Mouse (Mus musculus) G1E-ER4 (cell line): ENCODE measurements around the gene Mars2. TPM values are rescaled to one million over a fixed set of nuclear protein-coding genes. Genes with fewer than 3 reads are reported as not detected.

Source experiments
- GATA1 ChIP-seq: IDR thresholded peaks from one replicate; pipeline ENCODE4 v1.8.0; 2012; ENCODE audit warnings: low read length, inconsistent platforms
- polyA plus RNA-seq: library from polyadenylated mRNA; stranded (reverse); fragments of >175 nt; gene quantifications from 2 replicates; pipeline ENCODE4 v1.2.3, GENCODE M21; 2012

The Mars2 gene
- polyA plus RNA-seq, 1 experiment, result 4.1 TPM

DNA sequence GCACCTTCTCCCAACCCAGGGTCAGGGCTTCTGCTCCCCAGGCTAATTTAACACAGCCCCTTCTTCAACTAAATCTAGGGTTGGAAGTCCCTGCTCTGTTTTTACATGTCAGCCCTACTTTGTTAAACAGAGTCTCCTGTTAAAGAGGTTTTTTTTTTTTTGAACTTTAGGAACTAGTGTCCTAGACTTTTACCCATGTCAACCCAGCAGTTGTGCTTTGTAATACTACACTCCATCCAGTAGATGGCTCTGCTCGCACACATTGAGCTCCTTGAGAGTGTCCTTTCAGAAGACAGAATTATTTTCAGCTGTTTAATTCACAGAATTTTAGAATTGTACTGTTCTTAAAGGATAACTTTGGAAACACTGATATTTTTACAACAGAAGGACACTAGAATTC lies 2.3 kb downstream of the Mars2 start:
- no peak for TF ChIP-seq GATA1

DNA sequence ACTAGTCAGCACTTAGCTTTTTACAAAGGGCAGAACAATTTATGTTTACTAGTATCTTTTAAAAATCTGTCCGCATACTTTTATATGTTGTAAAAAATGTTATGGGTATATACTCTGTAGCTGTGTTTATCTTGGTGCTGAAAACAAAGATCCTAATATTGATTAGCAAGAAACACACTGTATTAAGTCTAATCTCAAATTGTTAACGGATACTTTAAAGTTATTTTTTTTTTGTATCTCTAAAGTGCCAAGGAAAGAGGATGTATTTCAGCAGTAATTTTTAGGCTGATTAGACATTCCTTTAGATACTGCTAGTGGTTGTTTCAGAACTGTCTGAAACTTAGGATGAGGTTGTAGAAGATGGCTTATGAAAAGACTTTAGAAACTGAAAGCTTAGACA lies 9.4 kb downstream of the Mars2 start:
- no peak for TF ChIP-seq GATA1

DNA sequence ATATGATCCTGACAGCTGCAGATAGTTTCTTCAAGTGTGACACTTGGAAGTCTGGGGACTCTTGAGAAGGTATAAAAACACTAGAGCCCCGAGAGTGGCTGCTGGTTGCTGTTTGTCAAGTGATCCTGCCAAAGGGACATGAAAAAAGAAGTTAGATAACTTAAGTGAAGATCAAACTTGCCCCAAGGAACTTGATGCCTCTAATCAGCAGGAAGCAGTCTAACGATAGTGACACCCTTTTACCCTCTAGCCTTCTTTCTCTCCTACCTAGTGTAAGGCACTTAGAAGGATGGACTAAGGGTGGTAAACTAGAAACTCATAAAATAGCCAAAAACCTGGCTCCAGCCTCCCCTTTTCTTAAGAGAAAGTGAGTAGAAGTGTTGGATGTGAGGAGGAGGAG lies 27.4 kb downstream of the Mars2 start:
- no peak for TF ChIP-seq GATA1

DNA sequence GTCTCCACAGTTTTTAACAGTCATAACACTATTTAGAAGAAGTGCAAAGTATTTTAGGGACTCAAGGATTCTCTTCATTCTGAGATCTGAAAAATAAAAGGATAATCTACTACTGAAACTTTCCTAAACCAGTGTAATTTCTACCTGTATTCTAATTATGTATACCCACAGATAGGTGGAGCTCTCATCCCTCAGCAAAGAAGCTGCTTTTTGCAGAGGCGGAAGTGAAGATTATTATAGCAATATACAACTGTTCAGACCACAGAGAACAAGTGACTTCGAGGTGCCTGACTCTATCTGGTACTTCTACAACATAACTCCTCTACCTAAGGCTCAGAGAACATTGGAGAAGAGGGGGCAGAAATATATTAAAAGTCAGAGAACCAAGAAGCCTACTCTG lies 28.5 kb downstream of the Mars2 start:
- TF ChIP-seq GATA1, result no peak

DNA sequence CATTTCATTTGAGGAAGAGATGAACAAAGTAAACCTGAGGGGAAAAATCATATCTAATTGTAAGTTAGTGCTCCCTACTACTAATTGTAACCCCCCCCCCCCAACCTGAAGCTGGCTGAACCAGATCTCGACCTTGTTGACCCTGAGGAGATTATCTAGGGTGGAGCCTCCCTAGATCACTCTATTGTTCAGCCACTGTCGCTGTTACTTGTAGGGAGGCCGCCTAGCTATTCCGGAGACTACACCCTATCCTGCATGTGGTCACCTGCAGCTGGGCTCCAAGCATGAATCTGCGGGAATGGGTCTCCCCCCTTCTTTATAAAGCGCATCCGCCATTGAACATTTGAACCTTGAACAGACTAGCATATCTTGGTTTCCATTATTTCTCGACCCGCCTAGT lies 42.1 kb downstream of the Mars2 start:
- TF ChIP-seq GATA1, result no peak

Other genes with a start within 250 kb of the Mars2 start
- 29.6 and 34.4 TPM in 2 replicates for gene Sf3b1, start 209.7 kb upstream of the Mars2 start, polyA plus RNA-seq
- 3.6 and 6.6 TPM in 2 replicates for gene Coq10b, start 184.4 kb upstream of the Mars2 start, polyA plus RNA-seq
- 169 and 223 TPM in 2 replicates for gene Hspe1, start 149.0 kb upstream of the Mars2 start, polyA plus RNA-seq
- gene Hspd1, start 148.9 kb upstream of the Mars2 start, polyA plus RNA-seq, result 135 and 145 TPM in 2 replicates
- gene Mob4, start 105.9 kb upstream of the Mars2 start, polyA plus RNA-seq, result 7.5 and 12.5 TPM in 2 replicates
- 0.03 TPM in 1 of 2 replicates, not detected in the other for gene Rftn2, start 10.4 kb upstream of the Mars2 start, polyA plus RNA-seq
- not detected in 2 replicates for gene Boll, start 126.3 kb downstream of the Mars2 start, polyA plus RNA-seq
- gene Plcl1, start 168.7 kb downstream of the Mars2 start, polyA plus RNA-seq, result not detected in 2 replicates